Mouse (Mus musculus): ENCODE results near the gene Cers2. TPM values are rescaled to one million over a fixed set of nuclear protein-coding genes. Genes with fewer than 3 reads are reported as not detected.
A peak's percentile ranks its signal among the peaks of the same experiment; 100 is the strongest.

Cers2 gene
- total and polyA plus RNA-seq, 3 experiments, result 134 to 357 (median 307) TPM

GRCm38 (mm10) chr3:95314075-95314474 is 516 bp upstream of the Cers2 start:
- Histone ChIP-seq H3K79me2 (ENCODE audit: control insufficient read depth, insufficient read depth, low read length, poor library complexity) (peaks cover 58% of the 10 kb centered on the region), H3K36me3 (ENCODE audit: control insufficient read depth in 1 of 2, insufficient read depth in 2 of 2, low read length in 2 of 2) (peaks cover 3 to 46% of the 10 kb centered on the region in 2 experiments), H3K9ac (ENCODE audit: control insufficient read depth, low read depth, low read length, poor library complexity, severe bottlenecking) (peak overlapping the region; percentile 89), H3K4me3 (ENCODE audit: control insufficient read depth in 1 of 2, insufficient read depth in 1 of 2, low read depth in 2 of 2, low read length in 2 of 2) (peak overlapping the region; percentile 85), H3K27me3 (ENCODE audit: control insufficient read depth in 1 of 2, insufficient read depth in 2 of 2, low read length in 2 of 2) (no peaks in the 10 kb centered on the region), H3K4me1 (ENCODE audit: control insufficient read depth in 1 of 2, insufficient read depth in 2 of 2, low read length in 2 of 2) (peaks cover 23 to 50% of the 10 kb centered on the region in 2 experiments), H3K27ac (ENCODE audit: control insufficient read depth, low read depth, low read length) (peak overlapping the region; percentile 95), H3K9me3 (replicated peaks; ENCODE audit: insufficient read depth, low read length) (no peaks in the 10 kb centered on the region)
- no peak for DNase-seq (ENCODE audit: low read depth, low spot score)
- TF ChIP-seq MXI1 (IDR thresholded peaks at IDR 0.05; ENCODE audit: low read depth, low read length), result no peak
- TF ChIP-seq NRF1 (IDR thresholded peaks at IDR 0.05; ENCODE audit: insufficient read depth, low read depth, low read length, poor library complexity, severe bottlenecking), result no peak
- TF ChIP-seq MAZ (IDR thresholded peaks at IDR 0.05; ENCODE audit: low read depth, low read length), result no peak
- no peak for TF ChIP-seq JUND (IDR thresholded peaks at IDR 0.05; ENCODE audit: low read depth, low read length)
- no peak for TF ChIP-seq CHD2 (IDR thresholded peaks at IDR 0.05; ENCODE audit: low read length)
- no peak for TF ChIP-seq GATA1 (IDR thresholded peaks at IDR 0.05; ENCODE audit: low read depth, low read length)
- TF ChIP-seq ZC3H11A (IDR thresholded peaks at IDR 0.05; ENCODE audit: low read depth, low read length), result no peak
- no peak for TF ChIP-seq NELFE (IDR thresholded peaks at IDR 0.05; ENCODE audit: low read depth, low read length)
- no peak for TF ChIP-seq MYB (IDR thresholded peaks at IDR 0.05; ENCODE audit: low read depth, low read length)
- no peak for TF ChIP-seq EP300 (IDR thresholded peaks at IDR 0.05; ENCODE audit: low read depth in 1 of 2, low read length in 2 of 2)
- TF ChIP-seq ZKSCAN1 (IDR thresholded peaks at IDR 0.05; ENCODE audit: low read depth, low read length), result no peak
- no peak for TF ChIP-seq UBTF (IDR thresholded peaks at IDR 0.05; ENCODE audit: borderline replicate concordance, insufficient read depth, low read depth, low read length)
- no peak for TF ChIP-seq POLR2AphosphoS2 (IDR thresholded peaks at IDR 0.05; ENCODE audit: low read length)
- TF ChIP-seq USF1 (IDR thresholded peaks at IDR 0.05; ENCODE audit: low read depth, low read length), result no peak
- TF ChIP-seq RCOR1 (IDR thresholded peaks at IDR 0.05; ENCODE audit: low read depth, low read length), result no peak
- no peak for TF ChIP-seq ZNF384 (IDR thresholded peaks at IDR 0.05; ENCODE audit: low read depth, low read length)

- H3K27me3 ChIP-seq (ENCODE audit: control insufficient read depth in 1 of 2, insufficient read depth in 2 of 2, low read length in 2 of 2), result no peaks in the 10 kb centered on the region
- peaks cover 24 to 48% of the 10 kb centered on the region in 2 experiments for H3K4me1 ChIP-seq (ENCODE audit: control insufficient read depth in 1 of 2, insufficient read depth in 2 of 2, low read length in 2 of 2)
- TF ChIP-seq POLR2AphosphoS5 (IDR thresholded peaks at IDR 0.05; ENCODE audit: borderline replicate concordance, low read depth, low read length) (peak; percentile 76), SIN3A (IDR thresholded peaks at IDR 0.05; ENCODE audit: low read length) (no peak)
- H3K9me3 ChIP-seq (replicated peaks; ENCODE audit: insufficient read depth, low read length), result no peaks in the 10 kb centered on the region
- peak overlapping the region; percentile 85 for H3K4me3 ChIP-seq (ENCODE audit: control insufficient read depth in 1 of 2, insufficient read depth in 1 of 2, low read depth in 2 of 2, low read length in 2 of 2)
- peak; percentile 94 for DNase-seq (ENCODE audit: low read depth, low spot score)
- peaks cover 68% of the 10 kb centered on the region for H3K79me2 ChIP-seq (ENCODE audit: control insufficient read depth, insufficient read depth, low read length, poor library complexity)
- peaks cover 14 to 45% of the 10 kb centered on the region in 2 experiments for H3K36me3 ChIP-seq (ENCODE audit: control insufficient read depth in 1 of 2, insufficient read depth in 2 of 2, low read length in 2 of 2)
- peak overlapping the region; percentile 89 for H3K9ac ChIP-seq (ENCODE audit: control insufficient read depth, low read depth, low read length, poor library complexity, severe bottlenecking)
- H3K27ac ChIP-seq (ENCODE audit: control insufficient read depth, low read depth, low read length), result peak overlapping the region; percentile 95
These were observed 678 bp downstream of the Cers2 start for GRCm38 (mm10) chr3:95315094-95315843.
